Mouse (Mus musculus): ENCODE data around the gene Ina. TPM values are rescaled to one million over a fixed set of nuclear protein-coding genes. Genes with fewer than 3 reads are reported as not detected.

Ina gene
- polyA plus RNA-seq, 1 experiment from 2014 or later = 2.3 TPM

Other genes starting within 250 kb of the Ina start
- gene Nt5c2, start 455 bp downstream of the Ina start, polyA plus RNA-seq (2015; fragmentation: Nextera tagmentation; extraction: Ambion mirVana) = 85.4 and 86.0 TPM in 2 replicates
- 15.3 and 19.3 TPM in 2 replicates for gene Pcgf6, start 36.2 kb downstream of the Ina start, polyA plus RNA-seq (2015; fragmentation: Nextera tagmentation; extraction: Ambion mirVana)
- 5.2 and 5.3 TPM in 2 replicates for gene Taf5, start 53.0 kb downstream of the Ina start, polyA plus RNA-seq (2015; fragmentation: Nextera tagmentation; extraction: Ambion mirVana)
- gene Usmg5, start 75.9 kb downstream of the Ina start, polyA plus RNA-seq (2015; fragmentation: Nextera tagmentation; extraction: Ambion mirVana) = 1,008 and 1,027 TPM in 2 replicates
- 7.8 and 8.3 TPM in 2 replicates for gene Pdcd11, start 76.1 kb downstream of the Ina start, polyA plus RNA-seq (2015; fragmentation: Nextera tagmentation; extraction: Ambion mirVana)
- 7.1 and 9.7 TPM in 2 replicates for gene Calhm2, start 123.6 kb downstream of the Ina start, polyA plus RNA-seq (2015; fragmentation: Nextera tagmentation; extraction: Ambion mirVana)
- gene Calhm1, start 129.6 kb downstream of the Ina start, polyA plus RNA-seq (2015; fragmentation: Nextera tagmentation; extraction: Ambion mirVana) = not detected in 2 replicates
- gene Calhm3, start 143.1 kb downstream of the Ina start, polyA plus RNA-seq (2015; fragmentation: Nextera tagmentation; extraction: Ambion mirVana) = not detected in 2 replicates
- 6.1 and 6.3 TPM in 2 replicates for gene Neurl1a, start 164.1 kb downstream of the Ina start, polyA plus RNA-seq (2015; fragmentation: Nextera tagmentation; extraction: Ambion mirVana)